24 mouse cellular contexts compared by ENCODE assay signal in the genomic region with DNA sequence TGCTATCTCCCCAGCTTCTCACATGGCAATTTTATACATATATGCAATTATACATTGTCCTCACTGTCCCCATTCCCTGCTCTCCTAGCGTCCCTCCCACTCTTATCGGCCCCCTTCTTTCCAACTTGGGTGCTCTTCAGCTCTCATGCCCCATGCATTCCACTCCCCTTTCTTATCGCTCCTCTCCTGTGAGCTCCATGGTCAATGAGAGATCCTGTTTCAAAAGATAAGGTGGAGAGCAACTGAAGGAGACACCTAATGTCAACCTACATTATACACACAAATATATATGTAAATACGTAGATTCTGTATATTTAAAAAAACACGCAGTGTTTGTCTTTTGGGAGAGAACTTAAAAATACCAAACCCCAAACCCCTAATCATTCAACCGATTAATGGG.
A peak's percentile ranks its signal among the peaks of the same experiment; 100 is the strongest.
DNase-seq lines count a peak whose midpoint lies in the region; ATAC-seq and TF ChIP-seq lines count a peak whose summit lies in the region.
"Had no signal": no experiment of that assay in that cellular context is flagged by ENCODE, and none has a peak within 500 bp of the region (broad histone marks: within the 10 kb centered on the region; RNA-seq: fewer than 3 reads in every experiment).

No protein-coding gene starts in this region.

- TF ChIP-seq CTCF in liver, embryonic 14.5 days (IDR thresholded peaks at IDR 0.05; ENCODE audit: low read depth): no peak
- no peak for TF ChIP-seq CTCF in lung, postnatal 0 days (IDR thresholded peaks at IDR 0.05)

- no peak overlapping the region for H3K9ac ChIP-seq in heart, embryonic 12.5 days
- H3K9ac ChIP-seq in liver, embryonic 14.5 days (replicated peaks): no peak overlapping the region
- H3K9ac ChIP-seq in lung, postnatal 0 days (replicated peaks; ENCODE audit: low read depth): no peak overlapping the region
- H3K9ac ChIP-seq: embryonic facial prominence, embryonic 13.5 days; limb, embryonic 12.5 days; lung, embryonic 14.5 days had no signal

- 72% methylated on average over 6 of the region's 6 CpGs for WGBS in heart, embryonic 12.5 days
- WGBS in liver, embryonic 14.5 days (ENCODE audit: insufficient replicate concordance): 34% methylated on average over 6 of the region's 6 CpGs
- WGBS in lung, postnatal 0 days: 77% methylated on average over 6 of the region's 6 CpGs

- H3K27me3 ChIP-seq in heart, embryonic 12.5 days (replicated peaks): 0 out of 2 replicates have a peak, but pooled peaks cover 4% of the 10 kb centered on the region
- H3K27me3 ChIP-seq in liver, embryonic 14.5 days (ENCODE audit: control insufficient read depth, insufficient read depth, low read length): no peaks in the 10 kb centered on the region
- H3K27me3 ChIP-seq in lung, postnatal 0 days (replicated peaks; ENCODE audit: insufficient read depth, low read length): no peaks in the 10 kb centered on the region
- H3K27me3 ChIP-seq: embryonic facial prominence, embryonic 13.5 days had no signal

- no peak overlapping the region for H3K4me2 ChIP-seq in heart, embryonic 12.5 days
- H3K4me2 ChIP-seq in liver, embryonic 14.5 days (ENCODE audit: low read depth): peak overlapping the region; percentile 39
- H3K4me2 ChIP-seq in lung, postnatal 0 days (replicated peaks; ENCODE audit: low read depth, low read length): no peak overlapping the region
- H3K4me2 ChIP-seq: embryonic facial prominence, embryonic 13.5 days; heart, embryonic 11.5 days; limb, embryonic 12.5 days; lung, embryonic 14.5 days; midbrain, embryonic 11.5 days had no signal

- DNase-seq in heart, adult 18-20 months: no peak
- peak; percentile 69 to 79 (median 77) for DNase-seq in liver, embryonic 14.5 days (ENCODE audit: low read depth in 3 of 3, low spot score in 3 of 3)
- no peak for DNase-seq in lung, postnatal 0 days (ENCODE audit: low spot score)
- DNase-seq in right cerebral cortex, postnatal 25 days: no peak
- DNase-seq in lung, adult 18-20 months: no peak
- DNase-seq in lung, postnatal 10 days: no peak
- DNase-seq: adrenal gland, adult 2 months; cerebellum, adult 9-11 months; heart, postnatal 10 days; kidney, postnatal 4 days; lung, embryonic 14.5 days; right cerebral cortex, postnatal 4 days; thymus, adult 2 months had no signal

- H3K4me3 ChIP-seq in heart, embryonic 12.5 days: no peak overlapping the region
- H3K4me3 ChIP-seq in liver, embryonic 14.5 days (ENCODE audit: insufficient read depth in 1 of 2, low read depth in 2 of 2, low read length in 2 of 2): no peak overlapping the region
- H3K4me3 ChIP-seq in lung, postnatal 0 days (ENCODE audit: low read depth, low read length): no peak overlapping the region
- H3K4me3 ChIP-seq: embryonic facial prominence, embryonic 13.5 days; limb, embryonic 12.5 days had no signal

- H3K27ac ChIP-seq in heart, embryonic 12.5 days (ENCODE audit: poor library complexity, severe bottlenecking): no peak overlapping the region
- H3K27ac ChIP-seq in liver, embryonic 14.5 days: peak overlapping the region; percentile 67
- H3K27ac ChIP-seq in lung, postnatal 0 days (ENCODE audit: low read length): no peak overlapping the region
- H3K27ac ChIP-seq: embryonic facial prominence, embryonic 13.5 days; hindbrain, postnatal 0 days; limb, embryonic 12.5 days; macrophage had no signal

- ATAC-seq in heart, embryonic 12.5 days (ENCODE audit: insufficient number of reproducible peaks, low FRiP score): peak; percentile 51; the same call in 1 of the 2 replicates
- ATAC-seq in erythroblast, adult 5-6 weeks (replicated peaks; ENCODE audit: low FRiP score, poor library complexity, severe bottlenecking): peak; percentile 95
- ATAC-seq in liver, embryonic 14.5 days (ENCODE audit: insufficient read depth): peak; percentile 95
- ATAC-seq in lung, postnatal 0 days: no peak
- ATAC-seq: forebrain, embryonic 14.5 days; hindbrain, postnatal 0 days; intestine, embryonic 16.5 days; Patski had no signal

- TF ChIP-seq EP300 in liver, embryonic 14.5 days (IDR thresholded peaks at IDR 0.05; ENCODE audit: low read depth): peak; percentile 88
- no peak for TF ChIP-seq EP300 in lung, postnatal 0 days (IDR thresholded peaks at IDR 0.05)

- H3K4me1 ChIP-seq in heart, embryonic 12.5 days (replicated peaks): no peaks in the 10 kb centered on the region
- peaks cover 23 to 26% of the 10 kb centered on the region in 2 experiments for H3K4me1 ChIP-seq in liver, embryonic 14.5 days (replicated peaks; ENCODE audit: control insufficient read depth in 2 of 2, insufficient read depth in 2 of 2, low read length in 1 of 2)
- no peaks in the 10 kb centered on the region for H3K4me1 ChIP-seq in lung, postnatal 0 days (ENCODE audit: insufficient read depth, low read depth, low read length)
- H3K4me1 ChIP-seq: embryonic facial prominence, embryonic 13.5 days; limb, embryonic 12.5 days had no signal

- H3K36me3 ChIP-seq in heart, embryonic 12.5 days: no peaks in the 10 kb centered on the region
- no peaks in the 10 kb centered on the region for H3K36me3 ChIP-seq in liver, embryonic 14.5 days (replicated peaks; ENCODE audit: control insufficient read depth, insufficient read depth, low read depth)
- H3K36me3 ChIP-seq in lung, postnatal 0 days (ENCODE audit: insufficient read depth, low read length): no peaks in the 10 kb centered on the region
- H3K36me3 ChIP-seq: embryonic facial prominence, embryonic 13.5 days; limb, embryonic 12.5 days had no signal

- no peaks in the 10 kb centered on the region for H3K9me3 ChIP-seq in heart, embryonic 12.5 days (replicated peaks)
- H3K9me3 ChIP-seq in liver, embryonic 14.5 days (ENCODE audit: control insufficient read depth, low read length): no peaks in the 10 kb centered on the region
- no peaks in the 10 kb centered on the region for H3K9me3 ChIP-seq in lung, postnatal 0 days (ENCODE audit: low read length)
- H3K9me3 ChIP-seq: embryonic facial prominence, embryonic 13.5 days; limb, embryonic 12.5 days had no signal

Comparison
In these comparisons a context has a peak if more than half of its experiments do, and no peak if none do; other contexts are left out.
1. DNase-seq: peak in liver, embryonic 14.5 days (3 of 3); none in heart, adult 18-20 months (0 of 2), lung, postnatal 0 days (single experiment), right cerebral cortex, postnatal 25 days (single experiment), lung, adult 18-20 months (0 of 2) and lung, postnatal 10 days (single experiment).